Mouse (Mus musculus): ENCODE measurements around the gene Gm10974.

- TF ChIP-seq CTCF (IDR thresholded peaks at IDR 0.05; ENCODE audit: low read depth), result no peak
- no peak for TF ChIP-seq EP300 (IDR thresholded peaks at IDR 0.05; ENCODE audit: low read depth)
Measured at GRCm38 (mm10) chr7:66333906-66334500, 31.7 kb upstream of the Gm10974 start.
